23 mouse cellular contexts compared by ENCODE assay signal in genomic region chr13:98249594-98249993, GRCm38 (mm10). TPM values are rescaled to one million over a fixed set of nuclear protein-coding genes. Genes with fewer than 3 reads are reported as not detected.
"Had no signal": no experiment of that assay in that cellular context is flagged by ENCODE, and none has a peak within 500 bp of the region (broad histone marks: within the 10 kb centered on the region; RNA-seq: fewer than 3 reads in every experiment).

No protein-coding gene starts in this region.

- DNase-seq: cerebellum, adult 2 months; cerebellum, adult 8-10 months; cerebellum, adult 9-10 months; cerebellum, adult 9-11 months; cerebellum, postnatal 10 days; cerebellum, postnatal 14 days; cerebellum, postnatal 25 days; cerebellum, postnatal 36 days; embryo, embryonic 11 days; forebrain, postnatal 0 days; gastrocnemius, adult 2 months; gastrocnemius, postnatal 10 days; gastrocnemius, postnatal 14 days; gastrocnemius, postnatal 25 days; gastrocnemius, postnatal 36 days; heart, adult 18-20 months; heart, adult 2 months had no signal

RNA-seq across cellular contexts. Expression of gene Gm21976, which starts 30.1 kb away (rescaled TPM):
- total RNA-seq: common myeloid progenitor, adult 5-6 weeks; forebrain, postnatal 0 days; gastrocnemius, adult 18-20 months; gastrocnemius, adult 2 months; gastrocnemius, adult 8-10 months; gastrocnemius, postnatal 10 days; gastrocnemius, postnatal 14 days; gastrocnemius, postnatal 25 days; gastrocnemius, postnatal 36 days; gastrocnemius, postnatal 4 days; granulocyte monocyte progenitor cell, adult 5-6 weeks; heart, adult 18-20 months; heart, adult 2 months; heart, adult 8-10 months had no signal
